Comparison of ENCODE assay signal across 9 mouse cellular contexts in genomic region chr1:22487270-22487864, GRCm38 (mm10).
A peak's percentile ranks its signal among the peaks of the same experiment; 100 is the strongest.
DNase-seq lines count a peak whose midpoint lies in the region; ATAC-seq and TF ChIP-seq lines count a peak whose summit lies in the region.
"Had no signal": no experiment of that assay in that cellular context is flagged by ENCODE, and none has a peak within 500 bp of the region (broad histone marks: within the 10 kb centered on the region; RNA-seq: fewer than 3 reads in every experiment).

No protein-coding gene starts in this region.

- H3K4me3 ChIP-seq in intestine, postnatal 0 days (ENCODE audit: low read depth, low read length), result no peak overlapping the region
- no peak overlapping the region for H3K4me3 ChIP-seq in intestine, embryonic 15.5 days (replicated peaks)
- H3K4me3 ChIP-seq: embryonic facial prominence, embryonic 15.5 days had no signal

- in situ Hi-C loops in Patski (cut with MboI; ENCODE audit: low pct_unique_long_range_greater_than_20kb), result loop anchor here (25.0 kb wide), 1 partner anchor 1075 kb away; no protein-coding TSS in a partner anchor

- no peaks in the 10 kb centered on the region for H3K36me3 ChIP-seq in intestine, postnatal 0 days (ENCODE audit: control insufficient read depth, insufficient read depth)
- no peaks in the 10 kb centered on the region for H3K36me3 ChIP-seq in intestine, embryonic 15.5 days
- H3K36me3 ChIP-seq: embryonic facial prominence, embryonic 15.5 days had no signal

- POLR2A ChIA-PET in Patski (lab: Charles Lee), result no interaction called here

- H3K27ac ChIP-seq in intestine, postnatal 0 days (ENCODE audit: low read depth, low read length), result no peak overlapping the region
- no peak overlapping the region for H3K27ac ChIP-seq in intestine, embryonic 15.5 days
- H3K27ac ChIP-seq: embryonic facial prominence, embryonic 15.5 days had no signal

- no peaks in the 10 kb centered on the region for H3K9me3 ChIP-seq in intestine, postnatal 0 days (ENCODE audit: control insufficient read depth)
- no peaks in the 10 kb centered on the region for H3K9me3 ChIP-seq in intestine, embryonic 15.5 days
- H3K9me3 ChIP-seq: embryonic facial prominence, embryonic 15.5 days had no signal

- no peak overlapping the region for H3K4me2 ChIP-seq in intestine, postnatal 0 days (replicated peaks; ENCODE audit: low read depth)
- H3K4me2 ChIP-seq in intestine, embryonic 15.5 days (replicated peaks), result no peak overlapping the region
- H3K4me2 ChIP-seq: embryonic facial prominence, embryonic 15.5 days had no signal

- CTCF ChIA-PET in Patski (lab: Charles Lee), result no interaction called here

- DNase-seq in A20 (ENCODE audit: low read depth, low spot score) (peak; percentile 1), Patski (ENCODE audit: low read depth, low spot score) (no peak)
- DNase-seq in hindlimb bud, embryonic 11.5 days (ENCODE audit: extremely low spot score, low read depth, low spot score), result peak; percentile 16
- no peak for DNase-seq in Muller cell, postnatal 12 days (ENCODE audit: inconsistent ontology term)
- no peak for DNase-seq in gastrocnemius, adult 8-10 months (ENCODE audit: low spot score in 2 of 2)
- DNase-seq in heart, adult 8-10 months (ENCODE audit: low spot score), result no peak

- H3K4me1 ChIP-seq in intestine, postnatal 0 days (replicated peaks; ENCODE audit: control insufficient read depth, insufficient read depth, low read length), result no peaks in the 10 kb centered on the region
- no peaks in the 10 kb centered on the region for H3K4me1 ChIP-seq in intestine, embryonic 15.5 days (replicated peaks)
- H3K4me1 ChIP-seq: embryonic facial prominence, embryonic 15.5 days had no signal

- H3K27me3 ChIP-seq in intestine, postnatal 0 days (replicated peaks; ENCODE audit: control insufficient read depth, insufficient read depth, low read length), result no peaks in the 10 kb centered on the region
- no peaks in the 10 kb centered on the region for H3K27me3 ChIP-seq in intestine, embryonic 15.5 days (replicated peaks)
- peaks cover 18% of the 10 kb centered on the region for H3K27me3 ChIP-seq in Patski
- H3K27me3 ChIP-seq: embryonic facial prominence, embryonic 15.5 days had no signal

- WGBS in intestine, postnatal 0 days, result 38% methylated on average over 7 of the region's 7 CpGs
- 38% methylated on average over 7 of the region's 7 CpGs for WGBS in intestine, embryonic 15.5 days

- TF ChIP-seq CTCF in intestine, postnatal 0 days (IDR thresholded peaks at IDR 0.05; ENCODE audit: low read depth), result peak; percentile 71
- peak; percentile 61 for TF ChIP-seq CTCF in Patski (IDR thresholded peaks at IDR 0.05)

- H3K9ac ChIP-seq in intestine, postnatal 0 days (ENCODE audit: low read depth, low read length), result no peak overlapping the region
- H3K9ac ChIP-seq in intestine, embryonic 15.5 days, result no peak overlapping the region
- H3K9ac ChIP-seq: embryonic facial prominence, embryonic 15.5 days had no signal

- no peak for ATAC-seq in intestine, postnatal 0 days
- ATAC-seq in intestine, embryonic 15.5 days, result no peak
- no peak for ATAC-seq in Patski

Comparison
In these comparisons a context has a peak if more than half of its experiments do, and no peak if none do; other contexts are left out.
1. DNase-seq: peak in A20 (single experiment) and hindlimb bud, embryonic 11.5 days (single experiment); none in Patski (single experiment), Muller cell, postnatal 12 days (single experiment), gastrocnemius, adult 8-10 months (0 of 2) and heart, adult 8-10 months (single experiment).